Mouse (Mus musculus) testis, adult 2 months (tissue): ENCODE results near the gene Agbl3. TPM values are rescaled to one million over a fixed set of nuclear protein-coding genes. Genes with fewer than 3 reads are reported as not detected.

ENCODE experiments used
- H3K27ac ChIP-seq: fragments of 200-500 bp; 2 replicates; pipeline ENCODE4 v1.5.1; 2012; ENCODE audit warnings: low read depth, low read length; ENCODE audit not compliant: control insufficient read depth, insufficient read depth
- H3K27me3 ChIP-seq: fragments of 200-500 bp; 2 replicates; pipeline ENCODE4 v1.6.1; 2012; ENCODE audit warnings: mild to moderate bottlenecking, low read length, moderate library complexity; ENCODE audit not compliant: control insufficient read depth, insufficient read depth
- H3K36me3 ChIP-seq: fragments of 200-500 bp; 2 replicates; pipeline ENCODE4 v1.6.1; 2012; ENCODE audit warnings: mild to moderate bottlenecking, low read length; ENCODE audit not compliant: control insufficient read depth, insufficient read depth
- H3K4me1 ChIP-seq: fragments of 200-500 bp; 2 replicates; pipeline ENCODE4 v1.6.1; 2012; ENCODE audit warnings: low read length; ENCODE audit not compliant: control insufficient read depth, insufficient read depth
- H3K4me3 ChIP-seq: fragments of 200-500 bp; 2 replicates; pipeline ENCODE4 v1.5.1; 2012; ENCODE audit warnings: low read depth, mild to moderate bottlenecking, low read length, moderate library complexity, mixed read lengths; ENCODE audit not compliant: control insufficient read depth
- CTCF ChIP-seq: fragments of 200-500 bp; IDR thresholded peaks from 2 replicates; pipeline ENCODE4 v1.5.1; 2012; ENCODE audit warnings: low read depth, mild to moderate bottlenecking, inconsistent platforms, low read length, moderate library complexity; ENCODE audit not compliant: control insufficient read depth, insufficient read depth, insufficient replicate concordance
- POLR2A ChIP-seq: fragments of 200-500 bp; IDR thresholded peaks from 2 replicates; pipeline ENCODE4 v1.6.1; 2012; ENCODE audit warnings: low read depth, mild to moderate bottlenecking, inconsistent platforms, low read length, moderate library complexity; ENCODE audit not compliant: control insufficient read depth
- polyA plus RNA-seq: library from polyadenylated mRNA; depleted of rRNA; stranded (reverse); fragments of >200 nt; gene quantifications from 2 replicates; pipeline ENCODE4 v1.2.3, GENCODE M21; 2012

Agbl3 gene
- polyA plus RNA-seq, 1 experiment = 21.5 TPM

- no peaks in the 10 kb centered on the region for H3K27me3 ChIP-seq
- no peaks in the 10 kb centered on the region for H3K36me3 ChIP-seq
- no peak overlapping the region for H3K4me3 ChIP-seq
- H3K27ac ChIP-seq = no peak overlapping the region
- peaks cover 5% of the 10 kb centered on the region; the same call in 1 of the 2 replicates for H3K4me1 ChIP-seq
- TF ChIP-seq POLR2A = no peak
- TF ChIP-seq CTCF = no peak
Observed at GRCm38 (mm10) chr6:34863786-34864514, 83.7 kb downstream of the Agbl3 start.

- Histone ChIP-seq H3K4me3 (no peak overlapping the region), H3K27ac (no peak overlapping the region), H3K4me1 (peaks cover 5% of the 10 kb centered on the region; the same call in 1 of the 2 replicates), H3K36me3 (no peaks in the 10 kb centered on the region), H3K27me3 (no peaks in the 10 kb centered on the region)
- TF ChIP-seq CTCF = no peak
- no peak for TF ChIP-seq POLR2A
Observed at GRCm38 (mm10) chr6:34865213-34865612, 85.0 kb downstream of the Agbl3 start.

- H3K4me3 ChIP-seq = no peak overlapping the region
- H3K36me3 ChIP-seq = no peaks in the 10 kb centered on the region
- no peaks in the 10 kb centered on the region for H3K27me3 ChIP-seq
- H3K27ac ChIP-seq = no peak overlapping the region
- no peak for TF ChIP-seq CTCF
- TF ChIP-seq POLR2A = no peak
- peaks cover 5% of the 10 kb centered on the region; the same call in 1 of the 2 replicates for H3K4me1 ChIP-seq
Observed at GRCm38 (mm10) chr6:34865711-34866593, 85.7 kb downstream of the Agbl3 start.

GRCm38 (mm10) chr6:34866786-34867185 lies 86.6 kb downstream of the Agbl3 start:
- no peaks in the 10 kb centered on the region for H3K36me3 ChIP-seq
- H3K4me1 ChIP-seq = peaks cover 5% of the 10 kb centered on the region; the same call in 1 of the 2 replicates
- no peak overlapping the region for H3K4me3 ChIP-seq
- H3K27me3 ChIP-seq = no peaks in the 10 kb centered on the region
- TF ChIP-seq CTCF (no peak), POLR2A (no peak)
- H3K27ac ChIP-seq = no peak overlapping the region

GRCm38 (mm10) chr6:34867301-34867994 lies 87.2 kb downstream of the Agbl3 start:
- TF ChIP-seq CTCF (no peak), POLR2A (no peak)
- H3K27ac ChIP-seq = no peak overlapping the region

GRCm38 (mm10) chr6:34867995-34868350 lies 87.7 kb downstream of the Agbl3 start:
- H3K27me3 ChIP-seq = no peaks in the 10 kb centered on the region
- peaks cover 2% of the 10 kb centered on the region; the same call in 1 of the 2 replicates for H3K4me1 ChIP-seq
- TF ChIP-seq POLR2A (no peak), CTCF (no peak)
- H3K27ac ChIP-seq = no peak overlapping the region
- H3K36me3 ChIP-seq = no peaks in the 10 kb centered on the region
- no peak overlapping the region for H3K4me3 ChIP-seq

More at GRCm38 (mm10) chr6:34867301-34867994, 87.2 kb downstream of the Agbl3 start:
- Histone ChIP-seq H3K4me1 (peaks cover 2% of the 10 kb centered on the region; the same call in 1 of the 2 replicates), H3K36me3 (no peaks in the 10 kb centered on the region), H3K27me3 (no peaks in the 10 kb centered on the region), H3K4me3 (no peak overlapping the region)

GRCm38 (mm10) chr6:34868507-34869217 lies 88.4 kb downstream of the Agbl3 start:
- no peak overlapping the region for H3K4me3 ChIP-seq
- no peaks in the 10 kb centered on the region for H3K36me3 ChIP-seq
- no peaks in the 10 kb centered on the region for H3K27me3 ChIP-seq
- TF ChIP-seq POLR2A (no peak), CTCF (no peak)
- no peak overlapping the region for H3K27ac ChIP-seq
- H3K4me1 ChIP-seq = peaks cover 2% of the 10 kb centered on the region; the same call in 1 of the 2 replicates
